Mouse (Mus musculus) midbrain, embryonic 15.5 days (tissue): ENCODE measurements around the gene Dgkb. TPM values are rescaled to one million over a fixed set of nuclear protein-coding genes. Genes with fewer than 3 reads are reported as not detected.

Experiments
- ATAC-seq: fragments of 200-750 bp; cut with Nextera tagmentation; replicated peaks from 2 replicates; pipeline ENCODE4 v1.8.0; 2017; ENCODE audit warnings: moderate TSS enrichment
- H3K27ac ChIP-seq: fragments of 300-500 bp; sonication (generic); 2 replicates; pipeline ENCODE4 v1.5.1; 2015; ENCODE audit warnings: mild to moderate bottlenecking, inconsistent platforms
- H3K27me3 ChIP-seq: fragments of 300-500 bp; sonication (generic); replicated peaks from 2 replicates; pipeline ENCODE4 v1.6.1; 2015; ENCODE audit warnings: inconsistent platforms
- H3K36me3 ChIP-seq: fragments of 300-500 bp; sonication (generic); replicated peaks from 2 replicates; pipeline ENCODE4 v1.6.1; 2015; ENCODE audit warnings: inconsistent platforms
- H3K4me1 ChIP-seq: fragments of 300-500 bp; sonication (generic); 2 replicates; pipeline ENCODE4 v1.6.1; 2015; ENCODE audit warnings: inconsistent platforms
- H3K4me2 ChIP-seq: fragments of 300-500 bp; sonication (generic); 2 replicates; pipeline ENCODE4 v1.6.1; 2015; ENCODE audit warnings: inconsistent platforms, mild to moderate bottlenecking, moderate library complexity
- H3K4me3 ChIP-seq: fragments of 300-500 bp; sonication (generic); 2 replicates; pipeline ENCODE4 v1.5.1; 2015; ENCODE audit warnings: mild to moderate bottlenecking, inconsistent platforms
- H3K9ac ChIP-seq: fragments of 300-500 bp; sonication (generic); 2 replicates; pipeline ENCODE4 v1.6.1; 2015; ENCODE audit warnings: mild to moderate bottlenecking, inconsistent platforms
- H3K9me3 ChIP-seq: fragments of 300-500 bp; sonication (generic); 2 replicates; pipeline ENCODE4 v1.6.1; 2016; ENCODE audit warnings: inconsistent platforms
- WGBS: fragments of 180-500 bp; shearing (Covaris S2); methylation state at CpG from one replicate; pipeline ENCODE4 v1.1.7; 2015; ENCODE audit warnings: mixed read lengths; 5-methylcytosine and 5-hydroxymethylcytosine counted together
- polyA plus RNA-seq: library from polyadenylated mRNA; unstranded; fragments of >200 nt; fragmentation: Nextera tagmentation; extraction: Ambion mirVana; gene quantifications from 2 replicates; pipeline ENCODE4 v1.2.1, GENCODE M21; 2015

Dgkb gene
- polyA plus RNA-seq, 1 experiment from 2014 or later, result 7.6 TPM

DNA sequence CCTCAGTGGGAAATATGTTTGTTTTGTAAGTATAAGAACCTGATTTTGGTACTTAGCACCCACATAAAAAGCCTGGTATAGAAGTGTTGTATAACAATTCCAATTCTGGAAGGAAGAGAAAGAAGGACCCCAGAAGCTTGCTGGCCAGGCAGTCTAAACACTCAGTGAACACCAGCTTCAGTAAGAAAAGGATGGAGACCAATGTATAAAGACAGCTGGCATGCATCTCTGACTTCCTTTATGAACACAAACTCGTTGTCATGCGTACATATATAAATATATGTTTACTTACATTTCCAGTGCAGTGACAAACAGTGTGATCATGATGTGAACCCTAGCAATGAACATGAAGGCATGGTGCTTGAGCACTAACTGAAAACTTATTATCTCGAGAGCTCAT is 270.7 kb downstream of the Dgkb start:
- WGBS, result 87% methylated on average over 3 of the region's 3 CpGs
- Histone ChIP-seq H3K4me2 (no peak overlapping the region), H3K4me1 (no peaks in the 10 kb centered on the region), H3K4me3 (no peak overlapping the region), H3K36me3 (no peaks in the 10 kb centered on the region), H3K27me3 (no peaks in the 10 kb centered on the region), H3K27ac (no peak overlapping the region), H3K9ac (no peak overlapping the region), H3K9me3 (no peaks in the 10 kb centered on the region)
- ATAC-seq, result no peak

DNA sequence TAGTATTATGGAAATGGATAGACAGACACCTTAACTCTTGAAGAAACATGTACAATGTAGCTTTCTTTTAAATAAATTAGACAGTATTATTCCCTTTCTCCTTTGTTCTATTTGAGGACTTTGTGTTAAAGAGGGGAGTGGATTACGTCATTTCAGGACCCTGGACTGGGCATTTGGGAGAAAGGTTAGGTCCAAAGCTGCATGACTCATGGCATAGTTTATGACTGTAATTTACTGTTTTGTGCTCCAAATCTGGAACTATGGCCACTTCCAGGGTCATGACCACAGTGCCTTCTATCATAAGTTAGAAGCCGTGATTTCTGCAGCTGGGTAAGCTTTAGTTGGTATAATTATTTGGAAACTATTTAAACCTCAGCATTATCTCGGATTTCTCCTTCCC is 294.4 kb downstream of the Dgkb start:
- 84% methylated on average over 3 of the region's 3 CpGs for WGBS
- no peaks in the 10 kb centered on the region for H3K36me3 ChIP-seq
- no peak for ATAC-seq

DNA sequence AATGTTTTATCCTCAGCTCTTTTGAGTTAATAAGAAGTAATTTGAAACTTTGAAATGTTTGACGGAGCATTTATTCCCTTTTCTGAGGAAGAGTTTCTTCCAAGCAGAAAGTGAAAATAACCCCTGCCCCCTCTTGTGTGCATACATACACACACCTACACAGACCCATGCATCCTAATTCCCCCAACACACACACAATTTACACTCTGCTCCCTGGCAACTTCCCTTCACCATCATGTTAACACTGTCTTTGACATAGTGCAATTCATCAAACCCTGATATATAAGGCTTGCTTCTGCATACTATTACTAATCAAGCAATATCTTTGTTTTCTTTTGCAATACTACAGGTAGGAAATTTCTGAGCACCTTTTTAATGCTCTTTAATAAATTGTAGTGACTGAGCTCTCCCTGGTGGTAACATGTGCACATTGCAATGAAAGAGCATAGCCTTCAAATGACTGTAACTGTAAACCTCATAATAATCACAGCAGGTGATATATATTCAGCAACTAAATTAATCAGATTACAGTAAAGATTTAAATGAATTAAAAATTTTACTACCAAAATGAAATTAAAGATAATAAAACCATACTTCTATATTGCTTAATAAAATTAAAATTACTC is 297.6 kb downstream of the Dgkb start:
- Histone ChIP-seq H3K9ac (no peak overlapping the region), H3K27ac (no peak overlapping the region), H3K27me3 (no peaks in the 10 kb centered on the region), H3K4me2 (no peak overlapping the region), H3K9me3 (no peaks in the 10 kb centered on the region), H3K4me1 (no peaks in the 10 kb centered on the region), H3K4me3 (no peak overlapping the region), H3K36me3 (no peaks in the 10 kb centered on the region)
- peak; percentile 80 for ATAC-seq
- 79% methylated on average over 1 of the region's 1 CpGs for WGBS

More for the DNA sequence above, 294.4 kb downstream of the Dgkb start:
- no peak overlapping the region for H3K27ac ChIP-seq
- H3K4me3 ChIP-seq, result no peak overlapping the region
- no peaks in the 10 kb centered on the region for H3K4me1 ChIP-seq
- no peaks in the 10 kb centered on the region for H3K27me3 ChIP-seq
- no peaks in the 10 kb centered on the region for H3K9me3 ChIP-seq
- no peak overlapping the region for H3K4me2 ChIP-seq
- no peak overlapping the region for H3K9ac ChIP-seq

DNA sequence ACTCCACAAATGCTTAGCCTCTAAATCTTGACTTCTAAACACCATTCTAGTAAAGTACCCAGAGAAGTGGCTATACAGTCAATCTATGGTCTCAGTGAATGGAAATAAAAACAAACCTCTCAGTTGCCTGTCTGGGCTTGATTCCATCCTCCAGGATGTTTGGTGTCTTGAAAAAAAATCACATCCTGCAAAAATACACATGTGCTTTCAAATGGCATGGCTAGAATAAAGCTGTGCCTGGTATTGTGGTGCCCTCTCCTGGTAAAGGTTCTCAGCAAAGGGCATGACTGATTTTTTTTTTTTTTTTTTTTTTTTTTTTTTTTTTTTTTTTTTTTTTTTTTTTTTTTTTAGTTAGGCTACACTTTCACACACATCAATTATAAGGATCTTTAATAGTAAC is 306.0 kb downstream of the Dgkb start:
- Histone ChIP-seq H3K36me3 (no peaks in the 10 kb centered on the region), H3K9ac (no peak overlapping the region), H3K9me3 (no peaks in the 10 kb centered on the region), H3K27ac (no peak overlapping the region), H3K4me3 (no peak overlapping the region), H3K4me2 (no peak overlapping the region), H3K4me1 (no peaks in the 10 kb centered on the region), H3K27me3 (no peaks in the 10 kb centered on the region)
- no peak for ATAC-seq

DNA sequence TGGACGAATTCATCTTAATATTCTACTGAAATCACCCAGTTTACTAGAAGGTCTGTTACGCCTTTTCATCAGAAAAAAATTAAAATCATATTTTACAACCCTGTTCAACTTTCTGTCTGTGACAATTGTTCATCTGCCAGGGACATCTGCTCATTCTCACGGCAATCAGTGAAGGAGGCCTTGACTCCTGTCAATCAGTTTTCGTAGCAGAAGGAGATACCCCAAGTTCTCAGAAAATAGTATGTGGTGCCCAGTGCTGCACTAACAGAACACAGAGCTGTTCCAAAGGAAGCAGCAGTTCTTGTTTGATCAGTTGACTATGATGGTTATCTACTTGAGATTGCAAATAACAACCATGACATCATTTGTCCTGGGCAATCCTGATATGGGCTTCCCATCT is 307.8 kb downstream of the Dgkb start:
- 62% methylated on average over 4 of the region's 4 CpGs for WGBS
- no peaks in the 10 kb centered on the region for H3K36me3 ChIP-seq
- H3K9me3 ChIP-seq, result no peaks in the 10 kb centered on the region
- H3K27me3 ChIP-seq, result no peaks in the 10 kb centered on the region
- no peak overlapping the region for H3K4me3 ChIP-seq
- no peak for ATAC-seq
- H3K4me1 ChIP-seq, result no peaks in the 10 kb centered on the region
- H3K4me2 ChIP-seq, result no peak overlapping the region
- no peak overlapping the region for H3K27ac ChIP-seq
- no peak overlapping the region for H3K9ac ChIP-seq

DNA sequence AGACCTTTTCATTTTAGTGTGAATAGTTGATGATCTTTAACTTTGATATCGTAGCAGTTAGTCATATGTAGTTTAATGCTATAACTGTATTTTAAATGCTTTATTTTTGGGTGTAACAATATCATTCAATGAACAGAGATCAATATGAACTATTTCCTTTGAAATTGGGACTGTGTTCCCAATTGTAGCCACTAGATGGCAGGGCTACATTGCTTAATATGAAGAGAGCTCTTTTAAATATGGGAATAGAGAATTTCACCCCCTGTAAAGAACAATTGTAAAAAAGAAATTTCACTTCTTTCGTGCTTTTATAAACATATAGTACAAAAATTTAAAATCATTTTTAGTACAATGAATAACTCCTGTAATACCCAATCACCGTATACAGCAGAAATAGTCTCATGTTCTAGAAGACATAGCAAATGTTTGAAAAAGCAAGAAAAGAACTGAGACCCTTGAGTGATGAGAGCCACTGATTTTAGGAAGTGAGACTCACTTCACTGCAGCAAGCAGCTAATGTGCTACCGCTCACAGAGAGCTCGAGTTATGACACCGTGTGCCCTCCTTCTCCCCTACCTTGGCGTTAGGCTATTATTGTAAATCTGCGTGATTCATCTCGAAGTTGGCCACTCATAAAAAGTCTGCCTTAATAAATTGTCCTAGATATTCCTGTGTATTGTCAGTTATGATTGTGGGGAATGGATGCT is 312.8 kb downstream of the Dgkb start:
- no peaks in the 10 kb centered on the region for H3K27me3 ChIP-seq
- H3K27ac ChIP-seq, result no peak overlapping the region
- H3K4me3 ChIP-seq, result no peak overlapping the region
- H3K9ac ChIP-seq, result no peak overlapping the region
- H3K9me3 ChIP-seq, result no peaks in the 10 kb centered on the region
- no peaks in the 10 kb centered on the region for H3K4me1 ChIP-seq
- 0 out of 2 replicates have a peak, but pooled peaks have one; percentile 39 for ATAC-seq
- H3K4me2 ChIP-seq, result no peak overlapping the region
- no peaks in the 10 kb centered on the region for H3K36me3 ChIP-seq
- WGBS, result 65% methylated on average over 9 of the region's 9 CpGs

DNA sequence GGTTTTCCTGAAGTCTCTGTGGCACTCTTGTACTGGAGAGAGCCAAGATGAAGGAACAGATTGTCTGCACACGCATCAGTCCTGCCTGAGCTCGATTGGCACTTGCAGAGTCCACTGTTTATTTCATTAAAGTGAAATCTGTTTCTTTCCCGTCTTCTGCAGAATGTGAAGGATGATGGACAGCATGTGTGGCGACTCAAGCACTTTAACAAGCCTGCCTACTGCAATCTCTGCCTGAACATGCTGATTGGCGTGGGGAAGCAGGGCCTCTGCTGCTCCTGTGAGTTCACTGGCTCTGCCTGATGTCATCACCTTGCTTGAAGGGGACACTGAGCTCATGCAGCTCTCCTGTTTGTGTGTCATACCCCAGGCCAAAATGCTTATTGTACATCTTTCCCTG is 318.9 kb downstream of the Dgkb start:
- Histone ChIP-seq H3K27ac (no peak overlapping the region), H3K9ac (no peak overlapping the region), H3K9me3 (no peaks in the 10 kb centered on the region), H3K4me1 (no peaks in the 10 kb centered on the region), H3K27me3 (no peaks in the 10 kb centered on the region), H3K4me2 (no peak overlapping the region), H3K36me3 (no peaks in the 10 kb centered on the region), H3K4me3 (no peak overlapping the region)
- WGBS, result 71% methylated on average over 5 of the region's 5 CpGs
- ATAC-seq, result 0 out of 2 replicates have a peak, but pooled peaks have one; percentile 45

DNA sequence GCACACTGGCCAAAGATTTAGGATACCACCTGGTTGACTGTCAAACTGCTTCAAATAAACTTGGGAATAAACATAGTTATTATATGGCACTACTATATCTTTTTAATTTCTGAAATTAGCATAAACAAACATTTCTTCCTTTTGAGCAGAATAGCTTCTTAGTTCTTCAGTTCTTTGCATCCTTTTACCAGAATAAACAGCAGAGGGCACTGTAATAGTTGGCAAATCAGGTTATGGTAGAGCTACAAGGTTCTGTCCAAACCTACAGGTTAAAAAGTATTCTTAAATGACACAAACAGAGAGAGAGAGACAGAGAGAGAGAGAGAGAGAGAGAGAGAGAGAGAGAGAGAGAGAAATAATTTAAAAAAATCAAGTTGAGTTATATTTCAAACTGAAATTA is 322.5 kb downstream of the Dgkb start:
- Histone ChIP-seq H3K4me3 (no peak overlapping the region), H3K9me3 (no peaks in the 10 kb centered on the region), H3K36me3 (no peaks in the 10 kb centered on the region), H3K9ac (no peak overlapping the region), H3K27ac (no peak overlapping the region), H3K4me1 (no peaks in the 10 kb centered on the region), H3K4me2 (no peak overlapping the region), H3K27me3 (no peaks in the 10 kb centered on the region)
- no peak for ATAC-seq

DNA sequence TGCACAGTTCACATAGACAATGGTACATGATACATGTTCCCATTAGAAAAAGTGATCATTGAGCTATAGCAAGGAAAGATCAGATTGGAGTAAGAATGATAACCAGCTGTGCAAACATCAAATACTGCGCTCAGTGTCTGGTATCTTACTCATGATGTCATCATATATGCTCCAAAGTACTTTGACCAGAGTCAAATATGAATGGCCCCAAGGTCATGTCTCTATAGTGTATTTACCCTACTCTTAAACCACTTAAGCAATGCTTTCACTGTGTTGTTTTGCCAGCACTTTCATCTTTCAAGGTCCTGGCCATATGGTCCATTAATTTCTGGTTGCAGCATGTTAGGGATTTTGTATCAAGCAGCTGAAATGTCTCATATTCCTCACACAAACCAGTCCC is 415.1 kb downstream of the Dgkb start:
- no peak for ATAC-seq
- H3K36me3 ChIP-seq, result no peaks in the 10 kb centered on the region
- no peak overlapping the region for H3K27ac ChIP-seq
- no peak overlapping the region for H3K9ac ChIP-seq
- no peaks in the 10 kb centered on the region for H3K4me1 ChIP-seq
- no peak overlapping the region for H3K4me3 ChIP-seq
- WGBS, result 86% methylated on average over 1 of the region's 1 CpGs
- no peak overlapping the region for H3K4me2 ChIP-seq
- H3K27me3 ChIP-seq, result no peaks in the 10 kb centered on the region
- no peaks in the 10 kb centered on the region for H3K9me3 ChIP-seq

DNA sequence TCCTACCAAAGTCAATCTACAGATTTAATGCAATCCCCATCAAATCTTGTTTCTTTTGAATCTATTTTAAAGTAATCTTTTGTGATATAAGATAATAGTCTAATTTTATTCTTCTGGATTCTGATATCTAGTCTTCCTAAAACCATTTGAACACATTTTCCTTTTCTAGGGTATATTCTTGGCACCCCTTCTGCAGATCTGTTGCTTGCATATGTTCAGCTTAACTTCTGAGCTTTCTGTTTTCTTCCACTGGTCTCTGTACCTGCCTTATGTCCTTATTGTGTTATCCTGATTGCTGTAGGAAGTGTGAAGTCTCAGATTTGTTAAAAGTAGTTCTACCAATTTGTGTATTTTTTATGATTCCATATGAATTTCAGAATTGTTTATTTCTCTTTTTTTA is 451.3 kb downstream of the Dgkb start:
- Histone ChIP-seq H3K9ac (no peak overlapping the region), H3K27me3 (no peaks in the 10 kb centered on the region), H3K27ac (no peak overlapping the region), H3K4me1 (no peaks in the 10 kb centered on the region), H3K4me3 (no peak overlapping the region), H3K36me3 (no peaks in the 10 kb centered on the region), H3K4me2 (no peak overlapping the region), H3K9me3 (no peaks in the 10 kb centered on the region)
- no peak for ATAC-seq

DNA sequence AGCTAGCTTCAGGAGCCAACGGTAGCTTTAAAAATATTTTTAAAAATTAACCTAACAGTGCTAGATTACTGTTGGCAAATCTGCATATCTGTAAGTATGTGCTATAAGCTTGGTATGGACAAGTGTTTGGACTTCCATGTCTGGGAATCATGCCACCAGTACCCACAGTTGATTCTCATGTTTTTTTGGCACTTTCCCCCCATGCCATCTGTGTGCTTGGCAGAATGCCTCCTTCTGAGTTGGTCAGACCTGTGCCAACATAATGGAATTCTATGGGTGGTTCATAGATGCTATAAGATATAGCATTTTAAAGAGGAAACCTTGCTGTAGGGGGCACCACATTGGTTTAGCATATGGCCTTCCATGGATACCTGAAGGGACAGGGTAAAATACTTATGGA is 484.0 kb downstream of the Dgkb start:
- no peak for ATAC-seq
- WGBS, result 94% methylated on average over 1 of the region's 1 CpGs
- no peaks in the 10 kb centered on the region for H3K36me3 ChIP-seq

DNA sequence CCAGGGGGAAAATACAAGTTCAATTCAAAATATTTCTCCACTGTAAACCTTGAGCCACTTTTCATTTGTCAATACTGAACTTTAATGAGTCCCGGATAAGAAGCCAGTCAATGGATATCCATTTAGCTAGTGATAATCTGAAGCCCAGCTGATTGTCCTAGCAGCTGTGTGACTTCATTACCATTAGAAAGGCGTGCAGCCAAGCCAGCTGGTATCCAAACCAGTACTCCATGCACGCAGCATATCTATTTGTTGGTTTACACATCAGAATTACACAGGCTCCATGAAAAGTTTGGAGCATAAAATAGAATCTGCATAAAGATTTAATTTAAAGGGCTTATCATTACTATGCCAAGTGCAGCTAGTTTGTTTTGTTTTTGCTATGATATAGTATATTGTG is 486.3 kb downstream of the Dgkb start:
- peak; percentile 71; the same call in 1 of the 2 replicates for ATAC-seq
- Histone ChIP-seq H3K4me1 (peaks cover 5% of the 10 kb centered on the region), H3K4me3 (no peak overlapping the region), H3K9me3 (no peaks in the 10 kb centered on the region), H3K27ac (no peak overlapping the region), H3K9ac (no peak overlapping the region), H3K4me2 (no peak overlapping the region), H3K27me3 (no peaks in the 10 kb centered on the region), H3K36me3 (no peaks in the 10 kb centered on the region)
- whole genome bisulfite sequencing, result 16% methylated on average over 3 of the region's 3 CpGs

More for the DNA sequence above, 484.0 kb downstream of the Dgkb start:
- Histone ChIP-seq H3K4me3 (no peak overlapping the region), H3K27ac (no peak overlapping the region), H3K27me3 (no peaks in the 10 kb centered on the region), H3K9ac (no peak overlapping the region), H3K9me3 (no peaks in the 10 kb centered on the region), H3K4me2 (no peak overlapping the region), H3K4me1 (peaks cover 5% of the 10 kb centered on the region)

DNA sequence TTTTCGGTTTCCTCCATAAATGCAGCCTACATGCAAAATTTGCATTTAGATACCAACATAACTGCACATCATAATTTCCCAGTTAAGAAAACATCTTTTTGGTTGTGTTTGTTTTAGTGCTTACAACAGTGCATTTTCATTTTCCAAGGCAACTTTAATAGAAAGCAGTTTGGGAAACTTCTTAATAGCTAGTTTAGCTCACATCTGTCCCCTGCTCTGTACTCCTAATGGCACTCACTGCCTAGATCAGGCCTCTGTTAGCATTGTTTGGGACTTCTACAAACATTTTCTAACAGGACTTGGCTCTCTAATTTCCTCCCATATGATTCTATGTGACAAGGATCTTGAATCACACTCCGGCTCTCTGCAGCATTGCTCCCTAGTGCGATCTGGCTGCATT is 486.7 kb downstream of the Dgkb start:
- Histone ChIP-seq H3K4me1 (peaks cover 5% of the 10 kb centered on the region), H3K27me3 (no peaks in the 10 kb centered on the region), H3K9ac (no peak overlapping the region), H3K36me3 (no peaks in the 10 kb centered on the region), H3K9me3 (no peaks in the 10 kb centered on the region), H3K4me3 (no peak overlapping the region), H3K27ac (no peak overlapping the region), H3K4me2 (no peak overlapping the region)
- no peak for ATAC-seq
- 67% methylated on average over 3 of the region's 3 CpGs for WGBS
